Mouse (Mus musculus) CH12.LX (cell line): ENCODE measurements around the gene Ccr10.
"Not testable (repeated sequence)": the region's sequence is repeated elsewhere in the genome, so short reads cannot be mapped to it uniquely, and the experiment has no call there.

ENCODE experiments used
- CHD2 ChIP-seq: IDR thresholded peaks from 2 replicates; pipeline ENCODE4 v1.6.1; 2011; ENCODE audit warnings: low read length, improper control_type of control experiment
- CTCF ChIP-seq, 2 experiments: IDR thresholded peaks in 1 of 2; conservative IDR thresholded peaks in 1 of 2; 2 replicates each; pipeline ENCODE4 v1.5.1; 2011 to 2012; ENCODE audit warnings: low read depth in 2 of 2, low read length in 2 of 2, improper control_type of control experiment in 1 of 2, inconsistent platforms in 1 of 2, mild to moderate bottlenecking in 1 of 2, moderate library complexity in 1 of 2
- MYC ChIP-seq: IDR thresholded peaks from 2 replicates; pipeline ENCODE4 v1.6.1; 2011; ENCODE audit warnings: low read depth, mild to moderate bottlenecking, improper control_type of control experiment, low read length

GRCm38 (mm10) chr11:101160151-101160550 lies 15.1 kb downstream of the Ccr10 start:
- TF ChIP-seq CTCF (conservative IDR thresholded peaks at IDR 0.05 in 1 of 2, IDR thresholded peaks at IDR 0.05 in 1 of 2; ENCODE audit: low read depth in 2 of 2, low read length in 2 of 2); MYC; CHD2: not testable (repeated sequence)
